Mouse (Mus musculus) neural tube, embryonic 11.5 days (tissue): ENCODE measurements around the gene Tnks1bp1. TPM values are rescaled to one million over a fixed set of nuclear protein-coding genes. Genes with fewer than 3 reads are reported as not detected.

Experiments used
- ATAC-seq: fragments of 200-750 bp; cut with Nextera tagmentation; 2 replicates; pipeline ENCODE4 v1.8.0; 2017; ENCODE audit warnings: moderate number of reproducible peaks, mild to moderate bottlenecking, moderate TSS enrichment, moderate library complexity; ENCODE audit not compliant: insufficient read depth, low FRiP score, low TSS enrichment
- DNase-seq: peaks from one replicate; pipeline ENCODE4 v3.0.0-alpha.2; 2015; ENCODE audit warnings: low spot score
- H3K27ac ChIP-seq: fragments of 300-500 bp; sonication (generic); 2 replicates; pipeline ENCODE4 v1.5.1; 2014; ENCODE audit warnings: low read depth, mild to moderate bottlenecking, low read length
- H3K27me3 ChIP-seq: fragments of 300-500 bp; sonication (generic); 2 replicates; pipeline ENCODE4 v1.6.1; 2014; ENCODE audit warnings: mild to moderate bottlenecking, low read length, mixed read lengths; ENCODE audit not compliant: control insufficient read depth, insufficient read depth
- H3K36me3 ChIP-seq: fragments of 300-500 bp; sonication (generic); 2 replicates; pipeline ENCODE4 v1.6.1; 2014; ENCODE audit warnings: mild to moderate bottlenecking, low read length, moderate library complexity, mixed read lengths; ENCODE audit not compliant: control insufficient read depth, insufficient read depth
- H3K4me1 ChIP-seq: fragments of 300-500 bp; sonication (generic); 2 replicates; pipeline ENCODE4 v1.6.1; 2014; ENCODE audit warnings: low read length, mixed read lengths; ENCODE audit not compliant: control insufficient read depth, insufficient read depth
- H3K4me2 ChIP-seq: fragments of 300-500 bp; sonication (generic); 2 replicates; pipeline ENCODE4 v1.6.1; 2014; ENCODE audit warnings: low read depth, mild to moderate bottlenecking, moderate library complexity
- H3K4me3 ChIP-seq: fragments of 300-500 bp; sonication (generic); 2 replicates; pipeline ENCODE4 v1.5.1; 2014; ENCODE audit warnings: low read depth, low read length
- H3K9ac ChIP-seq: fragments of 300-500 bp; sonication (generic); 2 replicates; pipeline ENCODE4 v1.6.1; 2014; ENCODE audit warnings: mild to moderate bottlenecking, low read length
- H3K9me3 ChIP-seq: fragments of 300-500 bp; sonication (generic); 2 replicates; pipeline ENCODE4 v1.6.1; 2016; ENCODE audit warnings: low read length; ENCODE audit not compliant: control insufficient read depth
- WGBS: fragments of 180-500 bp; shearing (Covaris S2); extraction: QIAGEN DNeasy Blood & Tissue Kit; methylation state at CpG from one replicate; pipeline ENCODE4 v1.1.7; 2014; 5-methylcytosine and 5-hydroxymethylcytosine counted together
- polyA plus RNA-seq: library from polyadenylated mRNA; unstranded; fragments of >200 nt; fragmentation: Nextera tagmentation; extraction: Ambion mirVana; gene quantifications from 2 replicates; pipeline ENCODE4 v1.2.1, GENCODE M21; 2014

The Tnks1bp1 gene
- polyA plus RNA-seq, 1 experiment from 2014 or later: 5.8 TPM

- Histone ChIP-seq H3K4me1 (no peaks in the 10 kb centered on the region), H3K9me3 (no peaks in the 10 kb centered on the region), H3K27ac (no peak overlapping the region), H3K4me2 (no peak overlapping the region), H3K9ac (no peak overlapping the region), H3K36me3 (no peaks in the 10 kb centered on the region), H3K4me3 (no peak overlapping the region), H3K27me3 (no peaks in the 10 kb centered on the region)
- ATAC-seq: no peak
- WGBS: 72% methylated on average over 11 of the region's 11 CpGs
- DNase-seq: no peak
Measured at GRCm38 (mm10) chr2:85088716-85089646, 41.2 kb downstream of the Tnks1bp1 start.

GRCm38 (mm10) chr2:85091325-85091724 lies 43.5 kb downstream of the Tnks1bp1 start:
- H3K4me1 ChIP-seq: no peaks in the 10 kb centered on the region
- no peaks in the 10 kb centered on the region for H3K9me3 ChIP-seq
- H3K4me3 ChIP-seq: no peak overlapping the region
- DNase-seq (no peak), ATAC-seq (no peak)
- no peaks in the 10 kb centered on the region for H3K27me3 ChIP-seq
- H3K4me2 ChIP-seq: no peak overlapping the region
- no peak overlapping the region for H3K27ac ChIP-seq
- no peak overlapping the region for H3K9ac ChIP-seq
- 100% methylated on average over 4 of the region's 4 CpGs for WGBS
- H3K36me3 ChIP-seq: no peaks in the 10 kb centered on the region

- H3K9ac ChIP-seq: no peak overlapping the region
- no peak overlapping the region for H3K27ac ChIP-seq
- 95% methylated on average over 1 of the region's 1 CpGs for WGBS
- H3K27me3 ChIP-seq: no peaks in the 10 kb centered on the region
- ATAC-seq (no peak), DNase-seq (no peak)
- no peaks in the 10 kb centered on the region for H3K9me3 ChIP-seq
- no peak overlapping the region for H3K4me3 ChIP-seq
- H3K4me1 ChIP-seq: no peaks in the 10 kb centered on the region
- no peak overlapping the region for H3K4me2 ChIP-seq
- H3K36me3 ChIP-seq: no peaks in the 10 kb centered on the region
Measured at GRCm38 (mm10) chr2:85093376-85093775, 45.6 kb downstream of the Tnks1bp1 start.

- H3K27ac ChIP-seq: no peak overlapping the region
- 31% methylated on average over 5 of the region's 5 CpGs for WGBS
- no peak for ATAC-seq
- no peaks in the 10 kb centered on the region for H3K9me3 ChIP-seq
- H3K4me1 ChIP-seq: no peaks in the 10 kb centered on the region
- peak; percentile 23 for DNase-seq
- no peak overlapping the region for H3K4me2 ChIP-seq
- H3K4me3 ChIP-seq: no peak overlapping the region
- H3K9ac ChIP-seq: no peak overlapping the region
- H3K36me3 ChIP-seq: no peaks in the 10 kb centered on the region
- no peaks in the 10 kb centered on the region for H3K27me3 ChIP-seq
Measured at GRCm38 (mm10) chr2:85095906-85096305, 48.1 kb downstream of the Tnks1bp1 start.

GRCm38 (mm10) chr2:85098014-85098413 lies 50.2 kb downstream of the Tnks1bp1 start:
- no peaks in the 10 kb centered on the region for H3K36me3 ChIP-seq
- no peak for DNase-seq
- H3K9ac ChIP-seq: no peak overlapping the region
- ATAC-seq: no peak
- H3K4me2 ChIP-seq: no peak overlapping the region
- H3K9me3 ChIP-seq: no peaks in the 10 kb centered on the region
- WGBS: 84% methylated on average over 2 of the region's 2 CpGs
- H3K27ac ChIP-seq: no peak overlapping the region
- H3K4me1 ChIP-seq: no peaks in the 10 kb centered on the region
- no peak overlapping the region for H3K4me3 ChIP-seq
- H3K27me3 ChIP-seq: no peaks in the 10 kb centered on the region

GRCm38 (mm10) chr2:85098824-85099511 lies 51.1 kb downstream of the Tnks1bp1 start:
- WGBS: 80% methylated on average over 7 of the region's 7 CpGs
- Histone ChIP-seq H3K9me3 (no peaks in the 10 kb centered on the region), H3K4me3 (no peak overlapping the region), H3K27me3 (no peaks in the 10 kb centered on the region), H3K9ac (no peak overlapping the region), H3K36me3 (no peaks in the 10 kb centered on the region), H3K4me2 (no peak overlapping the region), H3K27ac (no peak overlapping the region), H3K4me1 (no peaks in the 10 kb centered on the region)
- DNase-seq (no peak), ATAC-seq (no peak)

GRCm38 (mm10) chr2:85103201-85103600 lies 55.4 kb downstream of the Tnks1bp1 start:
- Histone ChIP-seq H3K4me3 (no peak overlapping the region), H3K4me1 (no peaks in the 10 kb centered on the region), H3K9ac (no peak overlapping the region), H3K9me3 (no peaks in the 10 kb centered on the region), H3K27me3 (no peaks in the 10 kb centered on the region), H3K27ac (no peak overlapping the region), H3K36me3 (no peaks in the 10 kb centered on the region), H3K4me2 (no peak overlapping the region)
- WGBS: 68% methylated on average over 8 of the region's 8 CpGs
- DNase-seq (no peak), ATAC-seq (no peak)

- no peaks in the 10 kb centered on the region for H3K4me1 ChIP-seq
- H3K4me3 ChIP-seq: no peak overlapping the region
- 78% methylated on average over 11 of the region's 11 CpGs for WGBS
- no peaks in the 10 kb centered on the region for H3K9me3 ChIP-seq
- H3K27me3 ChIP-seq: no peaks in the 10 kb centered on the region
- no peak overlapping the region for H3K4me2 ChIP-seq
- H3K36me3 ChIP-seq: no peaks in the 10 kb centered on the region
- ATAC-seq: no peak
- H3K27ac ChIP-seq: no peak overlapping the region
- no peak for DNase-seq
- H3K9ac ChIP-seq: no peak overlapping the region
Measured at GRCm38 (mm10) chr2:85105426-85106013, 57.7 kb downstream of the Tnks1bp1 start.
